Mouse (Mus musculus) limb, embryonic 15.5 days (tissue): Measurements from ENCODE around the gene Fbxo30. TPM values are rescaled to one million over a fixed set of nuclear protein-coding genes. Genes with fewer than 3 reads are reported as not detected.
A peak's percentile ranks its signal among the peaks of the same experiment; 100 is the strongest.
"Not testable (repeated sequence)": the region's sequence is repeated elsewhere in the genome, so short reads cannot be mapped to it uniquely, and the experiment has no call there.

ENCODE experiments used
- ATAC-seq: fragments of 200-750 bp; cut with Nextera tagmentation; 2 replicates; pipeline ENCODE4 v1.8.0; 2017; ENCODE audit warnings: low read depth, moderate TSS enrichment; ENCODE audit not compliant: insufficient number of reproducible peaks, low FRiP score, low TSS enrichment
- H3K27ac ChIP-seq: fragments of 300-500 bp; sonication (generic); 2 replicates; pipeline ENCODE4 v1.5.1; 2015; ENCODE audit warnings: moderate library complexity, mild to moderate bottlenecking, inconsistent platforms
- H3K27me3 ChIP-seq: fragments of 300-500 bp; sonication (generic); 2 replicates; pipeline ENCODE4 v1.6.1; 2015; ENCODE audit warnings: inconsistent platforms
- H3K36me3 ChIP-seq: fragments of 300-500 bp; sonication (generic); 2 replicates; pipeline ENCODE4 v1.6.1; 2015; ENCODE audit warnings: inconsistent platforms
- H3K4me1 ChIP-seq: fragments of 300-500 bp; sonication (generic); 2 replicates; pipeline ENCODE4 v1.6.1; 2015; ENCODE audit warnings: inconsistent platforms
- H3K4me2 ChIP-seq: fragments of 300-500 bp; sonication (generic); 2 replicates; pipeline ENCODE4 v1.6.1; 2015; ENCODE audit warnings: mild to moderate bottlenecking, inconsistent platforms
- H3K4me3 ChIP-seq: fragments of 300-500 bp; sonication (generic); 2 replicates; pipeline ENCODE4 v1.5.1; 2015; ENCODE audit warnings: mild to moderate bottlenecking, inconsistent platforms
- H3K9ac ChIP-seq: fragments of 300-500 bp; sonication (generic); 2 replicates; pipeline ENCODE4 v1.6.1; 2015; ENCODE audit warnings: inconsistent platforms
- H3K9me3 ChIP-seq: fragments of 300-500 bp; sonication (generic); 2 replicates; pipeline ENCODE4 v1.6.1; 2016; ENCODE audit warnings: inconsistent platforms
- WGBS: fragments of 180-500 bp; shearing (Covaris S2); methylation state at CpG from one replicate; pipeline ENCODE4 v1.1.7; 2015; 5-methylcytosine and 5-hydroxymethylcytosine counted together
- polyA plus RNA-seq: library from polyadenylated mRNA; unstranded; fragments of >200 nt; fragmentation: Nextera tagmentation; extraction: Ambion mirVana; gene quantifications from 2 replicates; pipeline ENCODE4 v1.2.1, GENCODE M21; 2015

Gene Fbxo30
- polyA plus RNA-seq, 1 experiment from 2014 or later, result 32.1 TPM

GRCm38 (mm10) chr10:11281498-11282305 is 572 bp downstream of the Fbxo30 start:
- WGBS, result under 1% methylated on average over 44 of the region's 68 CpGs
- H3K9ac ChIP-seq, result peak overlapping the region; percentile 86
- peak overlapping the region; percentile 39 for H3K4me2 ChIP-seq
- H3K27me3 ChIP-seq, result no peaks in the 10 kb centered on the region
- H3K4me1 ChIP-seq, result peaks cover 3% of the 10 kb centered on the region; the same call in 1 of the 2 replicates
- peak; percentile 47 for ATAC-seq
- peak overlapping the region; percentile 92 for H3K4me3 ChIP-seq
- H3K27ac ChIP-seq, result peak overlapping the region; percentile 97
- H3K36me3 ChIP-seq, result no peaks in the 10 kb centered on the region
- no peaks in the 10 kb centered on the region for H3K9me3 ChIP-seq

- Histone ChIP-seq H3K9me3 (no peaks in the 10 kb centered on the region), H3K4me1 (peaks cover 3% of the 10 kb centered on the region; the same call in 1 of the 2 replicates), H3K36me3 (no peaks in the 10 kb centered on the region), H3K4me2 (peak overlapping the region; percentile 39), H3K27ac (peak overlapping the region; percentile 97), H3K27me3 (no peaks in the 10 kb centered on the region), H3K4me3 (peak overlapping the region; percentile 92), H3K9ac (peak overlapping the region; percentile 86)
- WGBS, result 0% methylated on average over 4 of the region's 4 CpGs
- no peak for ATAC-seq
Observed at GRCm38 (mm10) chr10:11282306-11282631, 1.1 kb downstream of the Fbxo30 start.

GRCm38 (mm10) chr10:11298418-11298817 is 17.3 kb downstream of the Fbxo30 start:
- Histone ChIP-seq H3K4me2 (no peak overlapping the region), H3K36me3 (peaks cover 4% of the 10 kb centered on the region; the same call in 1 of the 2 replicates), H3K4me3 (no peak overlapping the region), H3K27me3 (no peaks in the 10 kb centered on the region), H3K9me3 (no peaks in the 10 kb centered on the region), H3K27ac (no peak overlapping the region), H3K4me1 (0 out of 2 replicates have a peak, but pooled peaks cover 3% of the 10 kb centered on the region), H3K9ac (no peak overlapping the region)
- WGBS, result 94% methylated on average over 6 of the region's 6 CpGs
- ATAC-seq, result no peak

- Histone ChIP-seq H3K4me3 (no peak overlapping the region), H3K9me3 (no peaks in the 10 kb centered on the region), H3K4me1 (0 out of 2 replicates have a peak, but pooled peaks cover 2% of the 10 kb centered on the region), H3K4me2 (no peak overlapping the region), H3K36me3 (no peaks in the 10 kb centered on the region), H3K27ac (no peak overlapping the region), H3K27me3 (no peaks in the 10 kb centered on the region), H3K9ac (no peak overlapping the region)
- WGBS, result 37% methylated on average over 9 of the region's 9 CpGs
- no peak for ATAC-seq
Observed at GRCm38 (mm10) chr10:11305365-11306053, 24.4 kb downstream of the Fbxo30 start.

- Histone ChIP-seq H3K9me3 (no peaks in the 10 kb centered on the region), H3K27ac (no peak overlapping the region), H3K4me2 (no peak overlapping the region), H3K4me3 (no peak overlapping the region), H3K36me3 (no peaks in the 10 kb centered on the region), H3K9ac (no peak overlapping the region), H3K27me3 (no peaks in the 10 kb centered on the region), H3K4me1 (0 out of 2 replicates have a peak, but pooled peaks cover 2% of the 10 kb centered on the region)
- WGBS, result 31% methylated on average over 2 of the region's 2 CpGs
- ATAC-seq, result no peak
Observed at GRCm38 (mm10) chr10:11306054-11306367, 24.9 kb downstream of the Fbxo30 start.

GRCm38 (mm10) chr10:11309866-11310265 is 28.7 kb downstream of the Fbxo30 start:
- no peak overlapping the region for H3K4me3 ChIP-seq
- no peaks in the 10 kb centered on the region for H3K36me3 ChIP-seq
- WGBS, result 74% methylated on average over 1 of the region's 1 CpGs

GRCm38 (mm10) chr10:11310481-11310880 is 29.4 kb downstream of the Fbxo30 start:
- Histone ChIP-seq H3K27me3 (no peaks in the 10 kb centered on the region), H3K27ac (no peak overlapping the region), H3K9ac (no peak overlapping the region), H3K4me1 (0 out of 2 replicates have a peak, but pooled peaks cover 2% of the 10 kb centered on the region), H3K4me3 (no peak overlapping the region), H3K36me3 (no peaks in the 10 kb centered on the region), H3K4me2 (no peak overlapping the region), H3K9me3 (no peaks in the 10 kb centered on the region)
- no peak for ATAC-seq

More at GRCm38 (mm10) chr10:11309866-11310265, 28.7 kb downstream of the Fbxo30 start:
- no peaks in the 10 kb centered on the region for H3K9me3 ChIP-seq
- H3K27me3 ChIP-seq, result no peaks in the 10 kb centered on the region
- no peak overlapping the region for H3K4me2 ChIP-seq
- H3K9ac ChIP-seq, result no peak overlapping the region
- H3K27ac ChIP-seq, result no peak overlapping the region
- ATAC-seq, result no peak
- 0 out of 2 replicates have a peak, but pooled peaks cover 2% of the 10 kb centered on the region for H3K4me1 ChIP-seq

- not testable (repeated sequence) for H3K27me3 ChIP-seq, H3K36me3 ChIP-seq, H3K4me3 ChIP-seq
Observed at GRCm38 (mm10) chr10:11317856-11318454, 36.8 kb downstream of the Fbxo30 start.

GRCm38 (mm10) chr10:11319446-11319970 is 38.4 kb downstream of the Fbxo30 start:
- no peaks in the 10 kb centered on the region for H3K4me1 ChIP-seq
- no peak overlapping the region for H3K4me3 ChIP-seq
- no peaks in the 10 kb centered on the region for H3K9me3 ChIP-seq
- H3K4me2 ChIP-seq, result no peak overlapping the region
- no peak overlapping the region for H3K27ac ChIP-seq
- WGBS, result 76% methylated on average over 1 of the region's 1 CpGs
- no peak overlapping the region for H3K9ac ChIP-seq
- ATAC-seq, result no peak
- H3K27me3 ChIP-seq, result no peaks in the 10 kb centered on the region
- H3K36me3 ChIP-seq, result no peaks in the 10 kb centered on the region

More at GRCm38 (mm10) chr10:11317856-11318454, 36.8 kb downstream of the Fbxo30 start:
- not testable (repeated sequence) for ATAC-seq, H3K9ac ChIP-seq, H3K4me2 ChIP-seq, H3K27ac ChIP-seq, H3K4me1 ChIP-seq, H3K9me3 ChIP-seq

GRCm38 (mm10) chr10:11322316-11322715 is 41.2 kb downstream of the Fbxo30 start:
- H3K27me3 ChIP-seq, result no peaks in the 10 kb centered on the region
- H3K9me3 ChIP-seq, result no peaks in the 10 kb centered on the region
- no peak overlapping the region for H3K27ac ChIP-seq
- WGBS, result 76% methylated on average over 7 of the region's 7 CpGs
- no peak overlapping the region for H3K9ac ChIP-seq
- H3K4me1 ChIP-seq, result no peaks in the 10 kb centered on the region
- H3K4me2 ChIP-seq, result no peak overlapping the region
- ATAC-seq, result no peak
- no peaks in the 10 kb centered on the region for H3K36me3 ChIP-seq
- no peak overlapping the region for H3K4me3 ChIP-seq

GRCm38 (mm10) chr10:11323202-11323898 is 42.2 kb downstream of the Fbxo30 start:
- 68% methylated on average over 4 of the region's 4 CpGs for WGBS
- H3K27me3 ChIP-seq, result no peaks in the 10 kb centered on the region
- no peaks in the 10 kb centered on the region for H3K9me3 ChIP-seq
- H3K9ac ChIP-seq, result no peak overlapping the region
- H3K27ac ChIP-seq, result no peak overlapping the region
- H3K4me3 ChIP-seq, result no peak overlapping the region
- H3K36me3 ChIP-seq, result no peaks in the 10 kb centered on the region
- no peak overlapping the region for H3K4me2 ChIP-seq
- no peaks in the 10 kb centered on the region for H3K4me1 ChIP-seq
- ATAC-seq, result no peak
